Mouse (Mus musculus): Measurements from ENCODE around the gene Wdtc1. TPM values are rescaled to one million over a fixed set of nuclear protein-coding genes. Genes with fewer than 3 reads are reported as not detected.

Gene Wdtc1
- polyA plus RNA-seq (2015; fragmentation: Nextera tagmentation; extraction: Ambion mirVana) = 16.2 and 19.3 TPM in 2 replicates

GRCm38 (mm10) chr4:133353367-133354365 lies at the start of gene Wdtc1:
TSS of gene Wdtc1 (minus strand) at chr4:133353481.
- H3K36me3 ChIP-seq (ENCODE audit: control insufficient read depth, insufficient read depth) = no peaks in the 10 kb centered on the region
- 90% methylated on average over 23 of the region's 23 CpGs for WGBS
- no peak within 1 kb of the TSS for H3K4me3 ChIP-seq (replicated peaks; ENCODE audit: low read length)
- H3K4me1 ChIP-seq (replicated peaks; ENCODE audit: control insufficient read depth, insufficient read depth, low read length) = no peaks in the 10 kb centered on the region
- H3K4me2 ChIP-seq (ENCODE audit: low read length) = no peak within 1 kb of the TSS
- H3K9me3 ChIP-seq (ENCODE audit: control insufficient read depth, low read length) = no peaks in the 10 kb centered on the region
- ATAC-seq = no peak
- H3K27ac ChIP-seq (ENCODE audit: low read length) = no peak within 1 kb of the TSS
- H3K27me3 ChIP-seq (replicated peaks; ENCODE audit: control insufficient read depth, insufficient read depth, low read length) = no peaks in the 10 kb centered on the region
- H3K9ac ChIP-seq (replicated peaks; ENCODE audit: low read depth, low read length) = no peak within 1 kb of the TSS

GRCm38 (mm10) chr4:133402011-133402410 lies 48.7 kb upstream of the Wdtc1 start:
- Histone ChIP-seq H3K27me3 (replicated peaks; ENCODE audit: control insufficient read depth, insufficient read depth, low read length) (no peaks in the 10 kb centered on the region), H3K9me3 (ENCODE audit: control insufficient read depth, low read length) (no peaks in the 10 kb centered on the region), H3K9ac (replicated peaks; ENCODE audit: low read depth, low read length) (no peak overlapping the region), H3K4me2 (ENCODE audit: low read length) (no peak overlapping the region), H3K4me3 (replicated peaks; ENCODE audit: low read length) (no peak overlapping the region), H3K4me1 (replicated peaks; ENCODE audit: control insufficient read depth, insufficient read depth, low read length) (peaks cover 6% of the 10 kb centered on the region), H3K27ac (ENCODE audit: low read length) (no peak overlapping the region), H3K36me3 (ENCODE audit: control insufficient read depth, insufficient read depth) (no peaks in the 10 kb centered on the region)
- no peak for ATAC-seq
- WGBS = 67% methylated on average over 13 of the region's 13 CpGs

GRCm38 (mm10) chr4:133400098-133400497 lies 46.8 kb upstream of the Wdtc1 start:
- Histone ChIP-seq H3K4me2 (ENCODE audit: low read length) (no peak overlapping the region), H3K27ac (ENCODE audit: low read length) (no peak overlapping the region), H3K4me1 (replicated peaks; ENCODE audit: control insufficient read depth, insufficient read depth, low read length) (peaks cover 8% of the 10 kb centered on the region), H3K9me3 (ENCODE audit: control insufficient read depth, low read length) (no peaks in the 10 kb centered on the region), H3K36me3 (ENCODE audit: control insufficient read depth, insufficient read depth) (no peaks in the 10 kb centered on the region), H3K27me3 (replicated peaks; ENCODE audit: control insufficient read depth, insufficient read depth, low read length) (no peaks in the 10 kb centered on the region), H3K4me3 (replicated peaks; ENCODE audit: low read length) (no peak overlapping the region), H3K9ac (replicated peaks; ENCODE audit: low read depth, low read length) (no peak overlapping the region)
- no peak for ATAC-seq
- WGBS = 79% methylated on average over 7 of the region's 7 CpGs

- no peaks in the 10 kb centered on the region for H3K36me3 ChIP-seq (ENCODE audit: control insufficient read depth, insufficient read depth)
- H3K27ac ChIP-seq (ENCODE audit: low read length) = no peak overlapping the region
- H3K9me3 ChIP-seq (ENCODE audit: control insufficient read depth, low read length) = no peaks in the 10 kb centered on the region
- no peaks in the 10 kb centered on the region for H3K27me3 ChIP-seq (replicated peaks; ENCODE audit: control insufficient read depth, insufficient read depth, low read length)
- peaks cover 13% of the 10 kb centered on the region for H3K4me1 ChIP-seq (replicated peaks; ENCODE audit: control insufficient read depth, insufficient read depth, low read length)
- H3K4me3 ChIP-seq (replicated peaks; ENCODE audit: low read length) = no peak overlapping the region
- ATAC-seq = no peak
- no peak overlapping the region for H3K9ac ChIP-seq (replicated peaks; ENCODE audit: low read depth, low read length)
- H3K4me2 ChIP-seq (ENCODE audit: low read length) = no peak overlapping the region
- WGBS = 83% methylated on average over 6 of the region's 6 CpGs
These were observed 46.2 kb upstream of the Wdtc1 start for GRCm38 (mm10) chr4:133399509-133399908.

- no peaks in the 10 kb centered on the region for H3K36me3 ChIP-seq (ENCODE audit: control insufficient read depth, insufficient read depth)
- ATAC-seq = no peak
These were observed 45.3 kb upstream of the Wdtc1 start for GRCm38 (mm10) chr4:133398619-133399018.

GRCm38 (mm10) chr4:133397961-133398360 lies 44.7 kb upstream of the Wdtc1 start:
- no peak overlapping the region for H3K4me3 ChIP-seq (replicated peaks; ENCODE audit: low read length)
- no peak for ATAC-seq
- H3K4me1 ChIP-seq (replicated peaks; ENCODE audit: control insufficient read depth, insufficient read depth, low read length) = peaks cover 13% of the 10 kb centered on the region
- H3K27me3 ChIP-seq (replicated peaks; ENCODE audit: control insufficient read depth, insufficient read depth, low read length) = no peaks in the 10 kb centered on the region
- H3K4me2 ChIP-seq (ENCODE audit: low read length) = no peak overlapping the region
- no peaks in the 10 kb centered on the region for H3K36me3 ChIP-seq (ENCODE audit: control insufficient read depth, insufficient read depth)
- WGBS = 88% methylated on average over 8 of the region's 8 CpGs
- H3K9me3 ChIP-seq (ENCODE audit: control insufficient read depth, low read length) = no peaks in the 10 kb centered on the region
- no peak overlapping the region for H3K27ac ChIP-seq (ENCODE audit: low read length)
- no peak overlapping the region for H3K9ac ChIP-seq (replicated peaks; ENCODE audit: low read depth, low read length)

More at GRCm38 (mm10) chr4:133398619-133399018, 45.3 kb upstream of the Wdtc1 start:
- no peaks in the 10 kb centered on the region for H3K27me3 ChIP-seq (replicated peaks; ENCODE audit: control insufficient read depth, insufficient read depth, low read length)
- no peak overlapping the region for H3K4me2 ChIP-seq (ENCODE audit: low read length)
- H3K9me3 ChIP-seq (ENCODE audit: control insufficient read depth, low read length) = no peaks in the 10 kb centered on the region
- H3K27ac ChIP-seq (ENCODE audit: low read length) = no peak overlapping the region
- no peak overlapping the region for H3K9ac ChIP-seq (replicated peaks; ENCODE audit: low read depth, low read length)
- WGBS = 81% methylated on average over 5 of the region's 5 CpGs
- no peak overlapping the region for H3K4me3 ChIP-seq (replicated peaks; ENCODE audit: low read length)
- H3K4me1 ChIP-seq (replicated peaks; ENCODE audit: control insufficient read depth, insufficient read depth, low read length) = peaks cover 13% of the 10 kb centered on the region

- no peak overlapping the region for H3K4me2 ChIP-seq (ENCODE audit: low read length)
- peaks cover 13% of the 10 kb centered on the region for H3K4me1 ChIP-seq (replicated peaks; ENCODE audit: control insufficient read depth, insufficient read depth, low read length)
- no peak overlapping the region for H3K9ac ChIP-seq (replicated peaks; ENCODE audit: low read depth, low read length)
- 48% methylated on average over 5 of the region's 5 CpGs for WGBS
- no peaks in the 10 kb centered on the region for H3K27me3 ChIP-seq (replicated peaks; ENCODE audit: control insufficient read depth, insufficient read depth, low read length)
- H3K9me3 ChIP-seq (ENCODE audit: control insufficient read depth, low read length) = no peaks in the 10 kb centered on the region
- no peaks in the 10 kb centered on the region for H3K36me3 ChIP-seq (ENCODE audit: control insufficient read depth, insufficient read depth)
- ATAC-seq = no peak
- H3K4me3 ChIP-seq (replicated peaks; ENCODE audit: low read length) = no peak overlapping the region
- no peak overlapping the region for H3K27ac ChIP-seq (ENCODE audit: low read length)
These were observed 44.0 kb upstream of the Wdtc1 start for GRCm38 (mm10) chr4:133397299-133397698.

- no peaks in the 10 kb centered on the region for H3K36me3 ChIP-seq (ENCODE audit: control insufficient read depth, insufficient read depth)
- H3K9ac ChIP-seq (replicated peaks; ENCODE audit: low read depth, low read length) = no peak overlapping the region
- H3K9me3 ChIP-seq (ENCODE audit: control insufficient read depth, low read length) = no peaks in the 10 kb centered on the region
- H3K4me1 ChIP-seq (replicated peaks; ENCODE audit: control insufficient read depth, insufficient read depth, low read length) = peaks cover 18% of the 10 kb centered on the region
- no peak overlapping the region for H3K4me2 ChIP-seq (ENCODE audit: low read length)
- 67% methylated on average over 2 of the region's 2 CpGs for WGBS
- H3K4me3 ChIP-seq (replicated peaks; ENCODE audit: low read length) = no peak overlapping the region
- no peak overlapping the region for H3K27ac ChIP-seq (ENCODE audit: low read length)
- no peak for ATAC-seq
- no peaks in the 10 kb centered on the region for H3K27me3 ChIP-seq (replicated peaks; ENCODE audit: control insufficient read depth, insufficient read depth, low read length)
These were observed 42.8 kb upstream of the Wdtc1 start for GRCm38 (mm10) chr4:133396079-133396478.

GRCm38 (mm10) chr4:133394981-133395573 lies 41.8 kb upstream of the Wdtc1 start:
- H3K27me3 ChIP-seq (replicated peaks; ENCODE audit: control insufficient read depth, insufficient read depth, low read length) = no peaks in the 10 kb centered on the region
- no peak for ATAC-seq
- H3K27ac ChIP-seq (ENCODE audit: low read length) = no peak overlapping the region
- H3K36me3 ChIP-seq (ENCODE audit: control insufficient read depth, insufficient read depth) = no peaks in the 10 kb centered on the region
- H3K4me2 ChIP-seq (ENCODE audit: low read length) = no peak overlapping the region
- H3K9me3 ChIP-seq (ENCODE audit: control insufficient read depth, low read length) = no peaks in the 10 kb centered on the region
- no peak overlapping the region for H3K4me3 ChIP-seq (replicated peaks; ENCODE audit: low read length)
- peaks cover 18% of the 10 kb centered on the region for H3K4me1 ChIP-seq (replicated peaks; ENCODE audit: control insufficient read depth, insufficient read depth, low read length)
- no peak overlapping the region for H3K9ac ChIP-seq (replicated peaks; ENCODE audit: low read depth, low read length)
- WGBS = 77% methylated on average over 4 of the region's 4 CpGs
